Mouse (Mus musculus) kidney, adult 2 months (tissue): ENCODE measurements around the gene Zfp664.

Experiments
- CTCF ChIP-seq: fragments of 200-500 bp; conservative IDR thresholded peaks from 2 replicates; pipeline ENCODE4 v1.5.1; 2011; ENCODE audit warnings: low read depth, mild to moderate bottlenecking, control low read depth, low read length, moderate library complexity, mixed read lengths; ENCODE audit not compliant: insufficient read depth, insufficient read length
- POLR2A ChIP-seq: fragments of 200-500 bp; IDR thresholded peaks from one replicate; pipeline ENCODE4 v1.6.1; 2011; ENCODE audit warnings: low read depth, low read length, control low read depth

DNA sequence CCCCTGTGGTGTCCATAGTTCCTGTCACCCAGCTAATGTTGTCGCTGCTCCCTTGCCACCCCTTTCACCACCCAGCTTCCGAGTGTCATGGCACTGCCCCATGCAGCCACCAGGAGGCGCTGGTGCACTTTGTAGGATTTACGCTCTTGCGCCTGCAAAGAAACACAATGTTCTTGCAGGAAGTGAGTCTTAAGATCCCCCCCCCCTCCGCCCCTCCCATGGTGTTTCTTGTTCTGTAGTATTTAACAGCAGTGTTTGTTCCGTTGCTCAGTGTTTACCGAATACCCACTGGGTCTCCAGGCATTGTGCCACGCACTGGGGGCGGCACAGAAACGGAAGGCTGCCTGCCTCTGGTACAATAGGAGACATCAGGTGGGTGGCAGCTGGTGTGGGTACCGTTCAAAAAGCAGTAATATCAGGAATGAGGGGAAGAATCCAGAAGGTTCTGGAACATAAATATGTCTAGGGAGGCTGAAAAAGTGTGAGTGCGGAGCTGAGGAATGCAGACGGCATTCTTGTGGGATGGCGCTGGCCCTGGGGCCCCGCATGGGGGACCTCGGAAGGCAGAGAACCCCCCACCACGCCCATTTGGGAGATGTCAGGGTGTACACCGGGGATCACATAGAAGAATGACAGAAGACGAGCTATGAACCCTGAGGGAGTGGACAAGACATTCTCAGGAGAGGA, 37.6 kb downstream of the Zfp664 start:
- TF ChIP-seq CTCF, result peak; percentile 99
- TF ChIP-seq POLR2A, result no peak
